Mouse (Mus musculus) liver, postnatal 0 days (tissue): ENCODE results near the gene Hirip3.

Experiments
- CTCF ChIP-seq: sonication (generic); IDR thresholded peaks from 2 replicates; pipeline ENCODE4 v1.5.1; 2016; ENCODE audit warnings: antibody characterized with exemption, low read depth
- EP300 ChIP-seq: IDR thresholded peaks from 2 replicates; pipeline ENCODE4 v1.6.1; 2016; ENCODE audit warnings: antibody characterized with exemption, low read depth, mild to moderate bottlenecking

- TF ChIP-seq CTCF, result no peak
- no peak for TF ChIP-seq EP300
Observed at GRCm38 (mm10) chr7:126847116-126847420, 14.7 kb upstream of the Hirip3 start, which contains the start of gene Doc2a.
